Mouse (Mus musculus) thymus, adult 2 months (tissue): Measurements from ENCODE around the gene Cdk2. TPM values are rescaled to one million over a fixed set of nuclear protein-coding genes. Genes with fewer than 3 reads are reported as not detected.

Experiments
- DNase-seq: peaks from one replicate; pipeline ENCODE4 v3.0.0; 2021
- H3K27ac ChIP-seq: fragments of 200-500 bp; 2 replicates; pipeline ENCODE4 v1.5.1; 2012; ENCODE audit warnings: low read length, control low read depth; ENCODE audit not compliant: control insufficient read depth, insufficient read depth
- H3K27me3 ChIP-seq: fragments of 200-500 bp; 2 replicates; pipeline ENCODE4 v1.6.1; 2012; ENCODE audit warnings: mild to moderate bottlenecking, low read length, moderate library complexity, mixed read lengths; ENCODE audit not compliant: control insufficient read depth, insufficient read depth
- H3K36me3 ChIP-seq: fragments of 200-500 bp; 2 replicates; pipeline ENCODE4 v1.6.1; 2012; ENCODE audit warnings: mild to moderate bottlenecking, low read length, moderate library complexity; ENCODE audit not compliant: control insufficient read depth, insufficient read depth
- H3K4me1 ChIP-seq: fragments of 200-500 bp; replicated peaks from 2 replicates; pipeline ENCODE4 v1.6.1; 2012; ENCODE audit warnings: low read length; ENCODE audit not compliant: control insufficient read depth, insufficient read depth
- H3K4me3 ChIP-seq: fragments of 200-500 bp; 2 replicates; pipeline ENCODE4 v1.5.1; 2012; ENCODE audit warnings: mild to moderate bottlenecking, low read length, control low read depth, moderate library complexity; ENCODE audit not compliant: control insufficient read depth, insufficient read depth
- CTCF ChIP-seq: fragments of 200-500 bp; IDR thresholded peaks from 2 replicates; pipeline ENCODE4 v1.5.1; 2012; ENCODE audit warnings: mild to moderate bottlenecking, control low read depth, low read length, moderate library complexity, borderline replicate concordance; ENCODE audit not compliant: control insufficient read depth, poor library complexity, insufficient read depth; ENCODE audit errors: extremely low read depth
- POLR2A ChIP-seq: fragments of 200-500 bp; IDR thresholded peaks from 2 replicates; pipeline ENCODE4 v1.6.1; 2012; ENCODE audit warnings: mild to moderate bottlenecking, low read length, control low read depth, moderate library complexity; ENCODE audit not compliant: control insufficient read depth, poor library complexity, insufficient read depth; ENCODE audit errors: extremely low read depth
- WGBS: fragments of 180-500 bp; shearing (Covaris S2); methylation state at CpG from one replicate; pipeline ENCODE4 v1.1.7; 2018; 5-methylcytosine and 5-hydroxymethylcytosine counted together
- polyA plus RNA-seq: library from polyadenylated mRNA; depleted of rRNA; stranded (reverse); fragments of >200 nt; gene quantifications from 2 replicates; pipeline ENCODE4 v1.2.3, GENCODE M21; 2012

The Cdk2 gene
- polyA plus RNA-seq, 1 experiment: 87.6 TPM

DNA sequence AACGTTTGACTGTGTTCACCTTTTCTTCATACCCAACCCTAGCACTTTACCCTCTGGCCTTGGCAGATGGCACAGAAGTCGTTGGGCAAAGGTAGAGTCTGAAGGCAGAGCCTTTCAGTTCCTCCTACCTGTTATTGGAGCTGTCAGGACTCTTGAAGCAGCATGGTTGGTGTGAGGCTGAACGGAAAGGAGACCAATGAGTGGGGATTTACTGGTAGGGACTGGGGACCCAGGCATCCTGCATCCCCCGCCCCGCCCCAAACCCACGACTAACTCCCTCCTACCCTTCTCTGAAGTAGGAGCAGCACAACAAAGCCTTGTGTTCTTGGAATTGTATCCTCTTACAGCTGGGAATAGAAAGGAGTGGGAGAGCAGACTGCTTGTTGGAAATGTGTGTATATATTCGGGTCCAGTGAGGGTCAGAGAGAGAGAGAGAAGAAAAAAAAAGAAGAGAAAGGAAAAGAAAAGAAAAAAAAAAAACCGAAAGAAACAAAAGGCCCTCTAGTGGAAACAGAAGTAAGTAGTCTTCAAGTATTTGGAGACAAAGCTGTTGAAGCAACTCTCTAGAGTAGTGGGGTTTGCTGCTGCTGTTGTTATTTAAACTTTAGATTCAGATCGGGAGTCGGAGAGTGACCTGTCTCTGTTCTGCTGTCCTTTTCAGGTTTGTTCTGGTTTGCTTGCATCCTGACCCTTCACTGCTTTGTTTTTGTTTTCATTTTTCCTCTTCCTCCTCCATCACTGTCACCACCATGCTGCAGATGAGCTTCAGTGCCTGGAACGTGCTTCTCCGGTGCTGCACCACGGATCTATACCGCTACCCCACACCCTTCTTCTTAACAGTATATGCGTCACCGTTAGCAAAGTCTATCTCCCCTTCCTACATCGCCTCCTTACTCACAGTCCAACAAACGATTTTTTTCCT is 40.1 kb upstream of the Cdk2 start, which contains the start of gene Dgka:
TSS of gene Dgka (minus strand) at position 176 of the 922 bp plus-strand sequence.
- TF ChIP-seq CTCF: no peak
- no peak for TF ChIP-seq POLR2A
- Histone ChIP-seq H3K4me1 (peaks cover 7% of the 10 kb centered on the region), H3K4me3 (peak within 1 kb of the TSS; percentile 91), H3K27me3 (no peaks in the 10 kb centered on the region), H3K27ac (peak within 1 kb of the TSS; percentile 100), H3K36me3 (0 out of 2 replicates have a peak, but pooled peaks cover under 1% of the 10 kb centered on the region)
- 7% methylated on average over 18 of the region's 18 CpGs for WGBS
- DNase-seq: peak; percentile 78

GRCm38 (mm10) chr10:128744211-128744610 is 39.4 kb upstream of the Cdk2 start:
- H3K36me3 ChIP-seq: peaks cover 5% of the 10 kb centered on the region; the same call in 1 of the 2 replicates
- H3K4me1 ChIP-seq: peaks cover 6% of the 10 kb centered on the region
- peak overlapping the region; percentile 100 for H3K27ac ChIP-seq
- DNase-seq: peak; percentile 35
- TF ChIP-seq CTCF (no peak), POLR2A (no peak)
- 40% methylated on average over 8 of the region's 8 CpGs for WGBS
- H3K4me3 ChIP-seq: peak overlapping the region; percentile 88
- no peaks in the 10 kb centered on the region for H3K27me3 ChIP-seq

GRCm38 (mm10) chr10:128743791-128744191 is 39.0 kb upstream of the Cdk2 start:
- H3K4me1 ChIP-seq: peaks cover 6% of the 10 kb centered on the region
- H3K4me3 ChIP-seq: peak overlapping the region; percentile 88
- H3K27me3 ChIP-seq: no peaks in the 10 kb centered on the region
- WGBS: under 1% methylated on average over 37 of the region's 37 CpGs
- peak; percentile 70 for DNase-seq
- peak overlapping the region; percentile 100 for H3K27ac ChIP-seq
- no peak for TF ChIP-seq CTCF
- peak; percentile 27; the same call in 1 of the 2 replicates for TF ChIP-seq POLR2A
- H3K36me3 ChIP-seq: peaks cover 6% of the 10 kb centered on the region

GRCm38 (mm10) chr10:128743235-128743634 is 38.4 kb upstream of the Cdk2 start:
- no peak for TF ChIP-seq POLR2A
- TF ChIP-seq CTCF: no peak
- Histone ChIP-seq H3K36me3 (peaks cover 12% of the 10 kb centered on the region), H3K4me1 (peaks cover 6% of the 10 kb centered on the region), H3K4me3 (peak overlapping the region; percentile 88), H3K27me3 (no peaks in the 10 kb centered on the region), H3K27ac (peak overlapping the region; percentile 100; the same call in 1 of the 2 replicates)
- WGBS: 2% methylated on average over 7 of the region's 7 CpGs
- no peak for DNase-seq

DNA sequence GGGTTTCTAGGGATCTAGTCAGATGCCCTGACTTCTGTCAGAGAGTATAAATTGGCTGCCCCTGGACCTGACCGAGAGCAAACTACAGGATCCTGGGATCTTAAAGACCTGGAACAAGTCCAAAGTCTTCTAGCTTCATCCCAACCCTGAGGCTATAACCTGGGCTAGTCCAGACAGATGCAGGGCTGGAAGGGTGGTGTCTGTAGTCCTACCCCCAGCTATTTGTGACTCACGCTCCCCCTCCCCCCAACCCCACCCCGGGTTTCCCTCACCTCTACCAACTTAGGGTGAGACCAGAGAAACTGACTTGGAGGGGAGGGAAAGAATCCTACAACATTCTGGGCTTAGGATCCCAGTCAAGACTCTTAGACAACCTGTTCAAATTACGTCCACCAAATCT is 37.8 kb upstream of the Cdk2 start:
- TF ChIP-seq POLR2A (no peak), CTCF (no peak)
- peaks cover 16% of the 10 kb centered on the region for H3K36me3 ChIP-seq
- H3K27me3 ChIP-seq: no peaks in the 10 kb centered on the region
- H3K27ac ChIP-seq: no peak overlapping the region
- H3K4me1 ChIP-seq: peaks cover 6% of the 10 kb centered on the region
- H3K4me3 ChIP-seq: peak overlapping the region; percentile 15; the same call in 1 of the 2 replicates
- DNase-seq: no peak
- whole genome bisulfite sequencing: 42% methylated on average over 4 of the region's 4 CpGs

DNA sequence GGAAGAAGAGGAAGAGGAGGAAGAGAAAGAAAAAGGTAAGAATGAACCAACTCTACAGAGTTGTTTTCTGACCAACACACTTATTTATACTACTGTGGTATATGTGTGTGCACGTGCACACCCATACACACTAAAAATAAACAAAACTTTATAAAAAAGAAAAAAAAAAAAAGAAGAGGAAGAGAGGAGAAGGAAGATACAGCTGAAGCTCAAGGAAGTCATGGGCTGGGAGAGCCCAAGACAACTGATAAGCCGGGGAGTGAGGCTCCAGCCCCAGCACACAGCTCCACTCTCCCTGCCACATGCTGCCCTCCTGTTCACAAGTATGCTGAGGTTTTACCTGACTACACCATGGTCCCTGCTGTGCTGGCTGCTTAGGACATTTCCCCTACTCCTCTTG is 35.5 kb upstream of the Cdk2 start:
- WGBS: 74% methylated on average over 2 of the region's 2 CpGs
- no peak overlapping the region for H3K27ac ChIP-seq
- TF ChIP-seq CTCF (no peak), POLR2A (no peak)

More for the DNA sequence above, 35.5 kb upstream of the Cdk2 start:
- H3K4me1 ChIP-seq: peaks cover 2% of the 10 kb centered on the region
- H3K4me3 ChIP-seq: no peak overlapping the region
- DNase-seq: no peak
- peaks cover 38% of the 10 kb centered on the region for H3K36me3 ChIP-seq
- no peaks in the 10 kb centered on the region for H3K27me3 ChIP-seq
